Mouse (Mus musculus): ENCODE data around the gene Psmb10. TPM values are rescaled to one million over a fixed set of nuclear protein-coding genes. Genes with fewer than 3 reads are reported as not detected.

Gene Psmb10
- total RNA-seq, 2 experiments from 2014 or later = 70.2 to 82.5 TPM

- DNase-seq (ENCODE audit: low spot score in 2 of 2) = peak; percentile 48 to 59
Observed at GRCm38 (mm10) chr8:105937496-105938305, 543 bp downstream of the Psmb10 start.

GRCm38 (mm10) chr8:105936866-105937475, 1.3 kb downstream of the Psmb10 start:
- DNase-seq (ENCODE audit: low spot score in 2 of 2) = peak; percentile 75 to 88

GRCm38 (mm10) chr8:105935863-105936603, 2.2 kb downstream of the Psmb10 start:
- DNase-seq (ENCODE audit: low spot score in 2 of 2) = no peak

- no peak for DNase-seq (ENCODE audit: low spot score in 2 of 2)
Observed at GRCm38 (mm10) chr8:105935105-105935504, 3.1 kb downstream of the Psmb10 start.

- DNase-seq (ENCODE audit: low spot score in 2 of 2) = no peak
Observed at GRCm38 (mm10) chr8:105933762-105934161, 4.5 kb downstream of the Psmb10 start, which contains the start of gene Ctrl. Gene Ctrl (minus strand): TSS chr8:105933862.

- DNase-seq (ENCODE audit: low spot score in 2 of 2) = no peak
Observed at GRCm38 (mm10) chr8:105932525-105932924, 5.7 kb downstream of the Psmb10 start.

- no peak for DNase-seq (ENCODE audit: low spot score in 2 of 2)
Observed at GRCm38 (mm10) chr8:105931271-105931670, 7.0 kb downstream of the Psmb10 start.

GRCm38 (mm10) chr8:105930602-105931001, 7.6 kb downstream of the Psmb10 start:
- DNase-seq (ENCODE audit: low spot score in 2 of 2) = peak; percentile 94 to 95

- DNase-seq (ENCODE audit: low spot score in 2 of 2) = no peak
Observed at GRCm38 (mm10) chr8:105925123-105925522, 13.1 kb downstream of the Psmb10 start.

GRCm38 (mm10) chr8:105919390-105919789, 18.9 kb downstream of the Psmb10 start:
- no peak for DNase-seq (ENCODE audit: low spot score in 2 of 2)

GRCm38 (mm10) chr8:105900941-105901616, 37.2 kb downstream of the Psmb10 start:
- DNase-seq (ENCODE audit: low spot score in 2 of 2) = no peak

GRCm38 (mm10) chr8:105900180-105900940, 37.9 kb downstream of the Psmb10 start, which contains the start of gene Pskh1:
Gene Pskh1 (plus strand): TSS chr8:105900441.
- DNase-seq (ENCODE audit: low spot score in 2 of 2) = peak; percentile 92 to 96

GRCm38 (mm10) chr8:105897801-105898480, 40.3 kb downstream of the Psmb10 start:
- DNase-seq (ENCODE audit: low spot score in 2 of 2) = no peak

- peak; percentile 76 to 82 for DNase-seq (ENCODE audit: low spot score in 2 of 2)
Observed at GRCm38 (mm10) chr8:105893339-105893738, 44.9 kb downstream of the Psmb10 start, which contains the start of gene Nrn1l. Gene Nrn1l (plus strand): TSS chr8:105893567.

- DNase-seq (ENCODE audit: low spot score in 2 of 2) = peak in 1 of 2 experiments; percentile 42
Observed at GRCm38 (mm10) chr8:105892432-105892831, 45.8 kb downstream of the Psmb10 start.

- DNase-seq (ENCODE audit: low spot score in 2 of 2) = peak; percentile 80
Observed at GRCm38 (mm10) chr8:105890870-105891269, 47.4 kb downstream of the Psmb10 start.

- peak; percentile 40 to 52 for DNase-seq (ENCODE audit: low spot score in 2 of 2)
Observed at GRCm38 (mm10) chr8:105889756-105890465, 48.3 kb downstream of the Psmb10 start.

All from layer of hippocampus, postnatal 10 days (tissue).